Mouse (Mus musculus) cerebellum, adult 11 months (tissue): Measurements from ENCODE around the gene Arxes2.
A peak's percentile ranks its signal among the peaks of the same experiment; 100 is the strongest.

Source experiments
- DNase-seq: peaks from one replicate; pipeline ENCODE4 v3.0.0; 2022

The Arxes2 gene

GRCm38 (mm10) chrX:135993664-135994119, at the start of gene Arxes2:
Gene Arxes2, plus strand, starts transcription at chrX:135993824.
- DNase-seq = peak; percentile 2

- no peak for DNase-seq
Measured at GRCm38 (mm10) chrX:135948699-135949437, 44.8 kb upstream of the Arxes2 start.

- DNase-seq = no peak
Measured at GRCm38 (mm10) chrX:135956988-135957690, 36.5 kb upstream of the Arxes2 start.

GRCm38 (mm10) chrX:135957691-135958081, 35.9 kb upstream of the Arxes2 start:
- DNase-seq = no peak

- DNase-seq = no peak
Measured at GRCm38 (mm10) chrX:135958589-135959225, 34.9 kb upstream of the Arxes2 start.

- DNase-seq = no peak
Measured at GRCm38 (mm10) chrX:135959536-135959935, 34.1 kb upstream of the Arxes2 start.

GRCm38 (mm10) chrX:135962342-135962741, 31.3 kb upstream of the Arxes2 start:
- DNase-seq = no peak

- no peak for DNase-seq
Measured at GRCm38 (mm10) chrX:135963130-135963529, 30.5 kb upstream of the Arxes2 start.

- DNase-seq = peak; percentile 7
Measured at GRCm38 (mm10) chrX:135963629-135964028, 30.0 kb upstream of the Arxes2 start.

- DNase-seq = no peak
Measured at GRCm38 (mm10) chrX:135973597-135974423, 19.8 kb upstream of the Arxes2 start.

GRCm38 (mm10) chrX:135974424-135975225, 19.0 kb upstream of the Arxes2 start:
- DNase-seq = no peak

- peak; percentile 76 for DNase-seq
Measured at GRCm38 (mm10) chrX:135975226-135975552, 18.4 kb upstream of the Arxes2 start.

- no peak for DNase-seq
Measured at GRCm38 (mm10) chrX:135984539-135985260, 8.9 kb upstream of the Arxes2 start.

GRCm38 (mm10) chrX:135986267-135986666, 7.4 kb upstream of the Arxes2 start:
- no peak for DNase-seq

- no peak for DNase-seq
Measured at GRCm38 (mm10) chrX:135990661-135991060, 3.0 kb upstream of the Arxes2 start.

GRCm38 (mm10) chrX:135993192-135993594, 431 bp upstream of the Arxes2 start:
- peak; percentile 6 for DNase-seq

GRCm38 (mm10) chrX:136007199-136007843, 13.7 kb downstream of the Arxes2 start:
- DNase-seq = no peak

- no peak for DNase-seq
Measured at GRCm38 (mm10) chrX:136014392-136014791, 20.8 kb downstream of the Arxes2 start.

- no peak for DNase-seq
Measured at GRCm38 (mm10) chrX:136030331-136030730, 36.7 kb downstream of the Arxes2 start.
